Mouse (Mus musculus) CH12.LX (cell line): Measurements from ENCODE around the gene Fpgs. TPM values are rescaled to one million over a fixed set of nuclear protein-coding genes. Genes with fewer than 3 reads are reported as not detected.

Experiments
- DNase-seq: peaks from one replicate; pipeline ENCODE4 v3.0.0-alpha.2; 2013; ENCODE audit errors: extremely low read depth
- H3K27ac ChIP-seq: 2 replicates; pipeline ENCODE4 v1.5.1; 2012; ENCODE audit warnings: low read depth, mild to moderate bottlenecking, control low read depth, moderate library complexity; ENCODE audit not compliant: insufficient read depth
- H3K27me3 ChIP-seq: replicated peaks from 2 replicates; pipeline ENCODE3; 2012; ENCODE audit warnings: inconsistent platforms
- H3K36me3 ChIP-seq, 2 experiments: replicated peaks in 1 of 2; 2 replicates each; pipeline versions ENCODE3 to v1.6.1; 2012; ENCODE audit warnings: inconsistent platforms in 1 of 2, low read length in 1 of 2, mild to moderate bottlenecking in 1 of 2, mixed read lengths in 1 of 2, moderate library complexity in 1 of 2; ENCODE audit not compliant: control insufficient read depth in 1 of 2, insufficient read depth in 1 of 2
- H3K4me1 ChIP-seq, 2 experiments: 2 replicates each; pipeline ENCODE4 v1.6.1; 2012; ENCODE audit warnings: inconsistent platforms in 1 of 2, moderate library complexity in 1 of 2; ENCODE audit not compliant: insufficient read depth in 2 of 2, control insufficient read depth in 1 of 2
- H3K4me2 ChIP-seq: 2 replicates; pipeline ENCODE4 v1.6.1; 2012; ENCODE audit warnings: low read depth, mild to moderate bottlenecking, control low read depth; ENCODE audit not compliant: poor library complexity, insufficient read depth, severe bottlenecking
- H3K4me3 ChIP-seq, 3 experiments: fragments of 150-350 bp in 1 of 3; sonication (generic) in 1 of 3; replicated peaks in 1 of 3; 2 replicates each; pipeline versions ENCODE3 to v1.5.1; 2011 to 2012; ENCODE audit warnings: low read depth in 2 of 3, low read length in 2 of 3, mild to moderate bottlenecking in 2 of 3, moderate library complexity in 2 of 3, control low read depth in 1 of 3, improper control_type of control experiment in 1 of 3, inconsistent platforms in 1 of 3, mixed read lengths in 1 of 3; ENCODE audit not compliant: poor library complexity in 1 of 3
- H3K79me2 ChIP-seq: replicated peaks from 2 replicates; pipeline ENCODE4 v1.6.1; 2012; ENCODE audit warnings: mild to moderate bottlenecking, moderate library complexity; ENCODE audit not compliant: control insufficient read depth, poor library complexity, insufficient read depth, severe bottlenecking; ENCODE audit errors: extremely low read depth
- H3K9ac ChIP-seq: 2 replicates; pipeline ENCODE4 v1.6.1; 2012; ENCODE audit warnings: low read depth, mild to moderate bottlenecking, control low read depth, moderate library complexity; ENCODE audit not compliant: insufficient read depth
- H3K9me3 ChIP-seq: replicated peaks from 2 replicates; pipeline ENCODE3; 2012; ENCODE audit warnings: low read length, inconsistent platforms, mixed read lengths
- CHD2 ChIP-seq: IDR thresholded peaks from 2 replicates; pipeline ENCODE4 v1.6.1; 2011; ENCODE audit warnings: low read length, improper control_type of control experiment
- CTCF ChIP-seq, 2 experiments: IDR thresholded peaks in 1 of 2; conservative IDR thresholded peaks in 1 of 2; 2 replicates each; pipeline ENCODE4 v1.5.1; 2011 to 2012; ENCODE audit warnings: low read depth in 2 of 2, low read length in 2 of 2, improper control_type of control experiment in 1 of 2, inconsistent platforms in 1 of 2, mild to moderate bottlenecking in 1 of 2, moderate library complexity in 1 of 2
- E2F4 ChIP-seq: IDR thresholded peaks from 2 replicates; pipeline ENCODE4 v1.6.1; 2011; ENCODE audit warnings: low read depth, low read length, improper control_type of control experiment; ENCODE audit not compliant: insufficient replicate concordance
- ETS1 ChIP-seq: conservative IDR thresholded peaks from 2 replicates; pipeline ENCODE4 v1.6.1; 2012; ENCODE audit warnings: low read depth, mild to moderate bottlenecking, inconsistent platforms, low read length, improper control_type of control experiment, moderate library complexity
- HCFC1 ChIP-seq: IDR thresholded peaks from 2 replicates; pipeline ENCODE4 v1.6.1; 2012; ENCODE audit warnings: low read depth, mild to moderate bottlenecking, inconsistent platforms, low read length, improper control_type of control experiment
- IRF4 ChIP-seq: IDR thresholded peaks from 2 replicates; pipeline ENCODE4 v1.6.1; 2014; ENCODE audit warnings: low read depth, mild to moderate bottlenecking, inconsistent platforms, low read length, improper control_type of control experiment
- JUN ChIP-seq: IDR thresholded peaks from 2 replicates; pipeline ENCODE4 v1.6.1; 2011; ENCODE audit warnings: low read depth, mild to moderate bottlenecking, low read length, improper control_type of control experiment, moderate library complexity; ENCODE audit not compliant: insufficient read depth
- JUND ChIP-seq: conservative IDR thresholded peaks from 2 replicates; pipeline ENCODE4 v1.6.1; 2011; ENCODE audit warnings: low read depth, low read length, improper control_type of control experiment
- KAT2A ChIP-seq: IDR thresholded peaks from 2 replicates; pipeline ENCODE4 v1.6.1; 2012; ENCODE audit warnings: low read length, improper control_type of control experiment, inconsistent platforms; ENCODE audit not compliant: insufficient replicate concordance
- MAFK ChIP-seq: IDR thresholded peaks from 2 replicates; pipeline ENCODE4 v1.6.1; 2011; ENCODE audit warnings: low read length, improper control_type of control experiment; ENCODE audit not compliant: insufficient replicate concordance
- MAZ ChIP-seq: IDR thresholded peaks from 2 replicates; pipeline ENCODE4 v1.6.1; 2012; ENCODE audit warnings: low read depth, mild to moderate bottlenecking, inconsistent platforms, low read length, improper control_type of control experiment, moderate library complexity
- MYC ChIP-seq: IDR thresholded peaks from 2 replicates; pipeline ENCODE4 v1.6.1; 2011; ENCODE audit warnings: low read depth, mild to moderate bottlenecking, improper control_type of control experiment, low read length
- NELFE ChIP-seq: IDR thresholded peaks from 2 replicates; pipeline ENCODE4 v1.6.1; 2011; ENCODE audit warnings: low read depth, low read length, improper control_type of control experiment
- PAX5 ChIP-seq: IDR thresholded peaks from 2 replicates; pipeline ENCODE4 v1.6.1; 2012; ENCODE audit warnings: low read length, inconsistent platforms, mixed read lengths
- RAD21 ChIP-seq: IDR thresholded peaks from 2 replicates; pipeline ENCODE4 v1.6.1; 2011; ENCODE audit warnings: low read depth, mild to moderate bottlenecking, low read length, improper control_type of control experiment, moderate library complexity
- RCOR1 ChIP-seq: conservative IDR thresholded peaks from 2 replicates; pipeline ENCODE4 v1.6.1; 2012; ENCODE audit warnings: low read depth, mild to moderate bottlenecking, inconsistent platforms, low read length, improper control_type of control experiment
- TBP ChIP-seq: conservative IDR thresholded peaks from 2 replicates; pipeline ENCODE4 v1.6.1; 2011; ENCODE audit warnings: low read depth, low read length, improper control_type of control experiment
- TCF12 ChIP-seq: IDR thresholded peaks from 2 replicates; pipeline ENCODE4 v1.6.1; 2014; ENCODE audit warnings: low read depth, mild to moderate bottlenecking, inconsistent platforms, low read length, improper control_type of control experiment
- USF2 ChIP-seq: conservative IDR thresholded peaks from 2 replicates; pipeline ENCODE4 v1.6.1; 2011; ENCODE audit warnings: low read depth, low read length, improper control_type of control experiment
- ZC3H11A ChIP-seq: IDR thresholded peaks from 2 replicates; pipeline ENCODE4 v1.6.1; 2012; ENCODE audit warnings: low read depth, mild to moderate bottlenecking, inconsistent platforms, low read length, improper control_type of control experiment
- ZMIZ1 ChIP-seq: IDR thresholded peaks from 2 replicates; pipeline ENCODE4 v1.6.1; 2012; ENCODE audit warnings: low read depth, mild to moderate bottlenecking, inconsistent platforms, low read length, improper control_type of control experiment
- ZNF384 ChIP-seq: IDR thresholded peaks from 2 replicates; pipeline ENCODE4 v1.6.1; 2012; ENCODE audit warnings: low read depth, low read length, improper control_type of control experiment, inconsistent platforms
- dilution Hi-C: fragments of 300-500 bp; cut with MboI; formaldehyde crosslinking; loops from 2 replicates; pipeline ENCODE4 v1.14.3; 2020; ENCODE audit warnings: low sequenced_read_pairs; ENCODE audit not compliant: extremely low pct_unique_long_range_greater_than_20kb, extremely low pct_ligation_motif_present
- in situ Hi-C: fragments of 300-500 bp; cut with MboI; formaldehyde crosslinking; loops from 3 replicates; pipeline ENCODE4 v1.14.3; 2019; ENCODE audit warnings: low sequenced_read_pairs, low pct_ligation_motif_present, low pct_unique_long_range_greater_than_20kb, mixed read lengths
- polyA plus RNA-seq: library from polyadenylated mRNA; unstranded; fragments of >175 nt; gene quantifications from 2 replicates; pipeline ENCODE4 v1.2.1, GENCODE M21; 2012; ENCODE audit warnings: low read depth; ENCODE audit not compliant: insufficient read length
- total RNA-seq, 2 experiments: library from RNA; depleted of rRNA; stranded (reverse); fragments of 300-350 nt in 1 of 2; fragments of >200 nt in 1 of 2; gene quantifications; 2 replicates each; pipeline ENCODE4 v1.2.3; 2012 to 2014

The Fpgs gene
- total and polyA plus RNA-seq, 3 experiments, result 31.8 to 59.2 (median 41.8) TPM

- Histone ChIP-seq H3K79me2 (no peaks in the 10 kb centered on the region), H3K9ac (no peak overlapping the region), H3K4me3 (no peak overlapping the region), H3K4me2 (no peak overlapping the region), H3K27ac (no peak overlapping the region), H3K9me3 (no peaks in the 10 kb centered on the region), H3K4me1 (peaks cover 7 to 66% of the 10 kb centered on the region in 2 experiments; a peak in 3 of 4 replicates), H3K36me3 (peaks cover 19 to 88% of the 10 kb centered on the region in 2 experiments), H3K27me3 (no peaks in the 10 kb centered on the region)
- dilution Hi-C loops, result no loop called here
- DNase-seq, result no peak
- in situ Hi-C loops, result no loop called here
- TF ChIP-seq TBP, result no peak
- no peak for TF ChIP-seq USF2
- no peak for TF ChIP-seq KAT2A
- TF ChIP-seq TCF12, result no peak
- no peak for TF ChIP-seq ZMIZ1
- TF ChIP-seq NELFE, result no peak
- TF ChIP-seq CTCF (conservative IDR thresholded peaks at IDR 0.05 in 1 of 2, IDR thresholded peaks at IDR 0.05 in 1 of 2; ENCODE audit: low read depth in 2 of 2, low read length in 2 of 2), result no peak
- TF ChIP-seq ETS1, result no peak
- no peak for TF ChIP-seq MAZ
- no peak for TF ChIP-seq ZC3H11A
- TF ChIP-seq MAFK, result no peak
- TF ChIP-seq PAX5, result no peak
Observed at GRCm38 (mm10) chr2:32731911-32732310, 28.0 kb upstream of the Fpgs start.

GRCm38 (mm10) chr2:32730854-32731253, 26.9 kb upstream of the Fpgs start:
- no peak for DNase-seq
- no peak overlapping the region for H3K9ac ChIP-seq
- peaks cover 23 to 87% of the 10 kb centered on the region in 2 experiments for H3K36me3 ChIP-seq
- no peaks in the 10 kb centered on the region for H3K9me3 ChIP-seq
- H3K4me3 ChIP-seq, result no peak overlapping the region
- no peaks in the 10 kb centered on the region for H3K79me2 ChIP-seq
- H3K4me2 ChIP-seq, result no peak overlapping the region
- TF ChIP-seq HCFC1 (no peak), ZC3H11A (no peak), E2F4 (no peak), JUND (no peak), ZNF384 (no peak), USF2 (no peak), RCOR1 (no peak), MYC (no peak), CHD2 (no peak), IRF4 (no peak), RAD21 (no peak), JUN (no peak)
- no peak overlapping the region for H3K27ac ChIP-seq
- dilution Hi-C loops, result no loop called here
- H3K27me3 ChIP-seq, result no peaks in the 10 kb centered on the region
- peaks cover 2 to 64% of the 10 kb centered on the region in 2 experiments; a peak in 3 of 4 replicates for H3K4me1 ChIP-seq
- in situ Hi-C loops, result no loop called here
